Mouse (Mus musculus) erythroid progenitor cell, adult 5-6 weeks (primary cell): ENCODE data around the gene Col6a2. TPM values are rescaled to one million over a fixed set of nuclear protein-coding genes. Genes with fewer than 3 reads are reported as not detected.

Source experiments
- ATAC-seq: replicated peaks from 2 replicates; pipeline ENCODE4 v1.8.0; 2016; ENCODE audit warnings: moderate number of reproducible peaks, mild to moderate bottlenecking, moderate TSS enrichment, inconsistent platforms; ENCODE audit not compliant: poor library complexity, low FRiP score, severe bottlenecking
- total RNA-seq, 2 experiments: library from RNA; stranded (forward) in 1 of 2; stranded (reverse) in 1 of 2; fragments of 150-400 nt in 1 of 2; fragments of 186-747, 209-891 nt in 1 of 2; gene quantifications; 2 replicates each; pipeline versions ENCODE4 v1.2.3 to v1.2.4; 2015 to 2017; ENCODE audit warnings: low replicate concordance in 2 of 2

The Col6a2 gene
- total RNA-seq, 2 experiments from 2014 or later = not detected

GRCm38 (mm10) chr10:76639952-76640351 lies 16.5 kb upstream of the Col6a2 start:
- ATAC-seq = no peak

- ATAC-seq = no peak
These were observed 13.2 kb upstream of the Col6a2 start for GRCm38 (mm10) chr10:76636601-76637000.

- no peak for ATAC-seq
These were observed 12.6 kb upstream of the Col6a2 start for GRCm38 (mm10) chr10:76636026-76636425.

GRCm38 (mm10) chr10:76634584-76634983 lies 11.2 kb upstream of the Col6a2 start:
- no peak for ATAC-seq

- ATAC-seq = no peak
These were observed 10.7 kb upstream of the Col6a2 start for GRCm38 (mm10) chr10:76634094-76634571.

- ATAC-seq = no peak
These were observed 9.2 kb upstream of the Col6a2 start for GRCm38 (mm10) chr10:76632630-76633029.

GRCm38 (mm10) chr10:76630657-76631056 lies 7.2 kb upstream of the Col6a2 start:
- ATAC-seq = no peak

GRCm38 (mm10) chr10:76627714-76628113 lies 4.3 kb upstream of the Col6a2 start:
- no peak for ATAC-seq

GRCm38 (mm10) chr10:76624903-76625302 lies 1.5 kb upstream of the Col6a2 start:
- ATAC-seq = no peak

GRCm38 (mm10) chr10:76623734-76624133 lies 304 bp upstream of the Col6a2 start:
- no peak for ATAC-seq

GRCm38 (mm10) chr10:76622411-76622810 lies 1.0 kb downstream of the Col6a2 start:
- no peak for ATAC-seq

- ATAC-seq = no peak
These were observed 11.0 kb downstream of the Col6a2 start for GRCm38 (mm10) chr10:76612473-76612872.

GRCm38 (mm10) chr10:76602690-76603089 lies 20.7 kb downstream of the Col6a2 start:
- ATAC-seq = 0 out of 2 replicates have a peak, but pooled peaks have one; percentile 36

- ATAC-seq = no peak
These were observed 27.1 kb downstream of the Col6a2 start for GRCm38 (mm10) chr10:76596338-76596737.

GRCm38 (mm10) chr10:76590197-76590596 lies 33.2 kb downstream of the Col6a2 start:
- no peak for ATAC-seq

GRCm38 (mm10) chr10:76586190-76586589 lies 37.2 kb downstream of the Col6a2 start:
- no peak for ATAC-seq

- no peak for ATAC-seq
These were observed 39.3 kb downstream of the Col6a2 start for GRCm38 (mm10) chr10:76584138-76584537.

GRCm38 (mm10) chr10:76576920-76577319 lies 46.5 kb downstream of the Col6a2 start:
- no peak for ATAC-seq

- ATAC-seq = no peak
These were observed 48.1 kb downstream of the Col6a2 start, which contains the start of gene Ftcd for GRCm38 (mm10) chr10:76575374-76575773. Gene Ftcd, plus strand, starts transcription at chr10:76575648.

- no peak for ATAC-seq
These were observed 51.3 kb downstream of the Col6a2 start for GRCm38 (mm10) chr10:76572151-76572550.

GRCm38 (mm10) chr10:76571070-76571469 lies 52.4 kb downstream of the Col6a2 start:
- no peak for ATAC-seq

- no peak for ATAC-seq
These were observed 53.3 kb downstream of the Col6a2 start for GRCm38 (mm10) chr10:76569996-76570685.
